Mouse (Mus musculus) testis, adult 2 months (tissue): ENCODE data around the gene Supt4a. TPM values are rescaled to one million over a fixed set of nuclear protein-coding genes. Genes with fewer than 3 reads are reported as not detected.

Source experiments
- H3K27ac ChIP-seq: fragments of 200-500 bp; 2 replicates; pipeline ENCODE4 v1.5.1; 2012; ENCODE audit warnings: low read depth, low read length; ENCODE audit not compliant: control insufficient read depth, insufficient read depth
- H3K27me3 ChIP-seq: fragments of 200-500 bp; 2 replicates; pipeline ENCODE4 v1.6.1; 2012; ENCODE audit warnings: mild to moderate bottlenecking, low read length, moderate library complexity; ENCODE audit not compliant: control insufficient read depth, insufficient read depth
- H3K36me3 ChIP-seq: fragments of 200-500 bp; 2 replicates; pipeline ENCODE4 v1.6.1; 2012; ENCODE audit warnings: mild to moderate bottlenecking, low read length; ENCODE audit not compliant: control insufficient read depth, insufficient read depth
- H3K4me1 ChIP-seq: fragments of 200-500 bp; 2 replicates; pipeline ENCODE4 v1.6.1; 2012; ENCODE audit warnings: low read length; ENCODE audit not compliant: control insufficient read depth, insufficient read depth
- H3K4me3 ChIP-seq: fragments of 200-500 bp; 2 replicates; pipeline ENCODE4 v1.5.1; 2012; ENCODE audit warnings: low read depth, mild to moderate bottlenecking, low read length, moderate library complexity, mixed read lengths; ENCODE audit not compliant: control insufficient read depth
- CTCF ChIP-seq: fragments of 200-500 bp; IDR thresholded peaks from 2 replicates; pipeline ENCODE4 v1.5.1; 2012; ENCODE audit warnings: low read depth, mild to moderate bottlenecking, inconsistent platforms, low read length, moderate library complexity; ENCODE audit not compliant: control insufficient read depth, insufficient read depth, insufficient replicate concordance
- POLR2A ChIP-seq: fragments of 200-500 bp; IDR thresholded peaks from 2 replicates; pipeline ENCODE4 v1.6.1; 2012; ENCODE audit warnings: low read depth, mild to moderate bottlenecking, inconsistent platforms, low read length, moderate library complexity; ENCODE audit not compliant: control insufficient read depth
- polyA plus RNA-seq: library from polyadenylated mRNA; depleted of rRNA; stranded (reverse); fragments of >200 nt; gene quantifications from 2 replicates; pipeline ENCODE4 v1.2.3, GENCODE M21; 2012

Gene Supt4a
- polyA plus RNA-seq, 1 experiment: 54.9 TPM

DNA sequence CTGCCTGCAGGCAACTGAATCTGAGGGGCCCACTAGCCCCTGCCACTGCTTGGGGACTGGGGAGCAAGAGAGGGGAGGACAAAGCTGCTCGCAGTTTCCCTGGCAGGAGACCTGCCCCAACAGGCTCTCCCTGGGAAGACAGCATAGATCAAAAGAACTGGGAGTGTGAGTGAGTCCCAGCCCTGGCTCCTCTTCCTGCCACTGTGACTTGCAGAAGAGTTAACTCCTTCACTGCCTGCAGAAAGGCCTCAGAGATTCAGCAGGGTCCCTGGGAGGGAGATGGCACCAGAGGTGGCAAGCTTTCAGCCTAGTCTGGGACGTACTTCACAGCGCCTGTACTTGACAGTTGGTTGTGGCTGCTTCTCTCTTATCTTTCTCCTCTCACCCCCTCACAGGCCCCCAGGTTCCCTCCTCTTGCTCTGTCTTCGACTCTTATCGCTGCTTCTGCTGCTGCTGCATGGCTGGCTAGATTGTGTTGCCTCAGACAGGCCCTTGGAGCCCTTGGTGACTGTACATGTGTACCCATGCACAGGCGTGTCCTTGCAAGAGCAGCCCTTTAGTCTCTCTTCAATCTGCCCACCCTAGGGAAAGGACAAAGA is 11.3 kb upstream of the Supt4a start:
- TF ChIP-seq CTCF: no peak
- Histone ChIP-seq H3K36me3 (no peaks in the 10 kb centered on the region), H3K4me1 (peaks cover 2% of the 10 kb centered on the region; the same call in 1 of the 2 replicates), H3K27ac (no peak overlapping the region), H3K27me3 (no peaks in the 10 kb centered on the region), H3K4me3 (no peak overlapping the region)

DNA sequence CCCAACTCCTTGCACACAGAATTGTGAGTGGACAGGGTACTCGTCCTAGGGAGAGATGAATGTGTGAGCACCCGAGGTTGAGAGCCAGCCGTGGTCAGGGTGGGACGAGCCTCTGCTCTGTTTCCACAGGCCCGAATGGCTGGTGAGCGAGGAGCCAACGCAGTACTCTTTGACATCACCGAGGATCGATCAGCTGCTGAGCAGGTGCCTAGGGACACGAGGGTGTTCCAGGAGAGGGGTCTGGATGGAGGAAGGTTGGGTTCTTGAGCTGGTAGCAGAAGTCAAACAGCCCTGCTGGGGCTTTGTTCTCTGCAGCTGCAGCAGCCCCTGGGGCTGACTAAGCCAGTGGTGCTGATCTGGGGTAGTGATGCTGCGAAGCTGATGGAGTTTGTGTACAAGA is 10.3 kb upstream of the Supt4a start:
- peaks cover 4% of the 10 kb centered on the region; the same call in 1 of the 2 replicates for H3K4me1 ChIP-seq
- no peak overlapping the region for H3K4me3 ChIP-seq
- H3K27ac ChIP-seq: no peak overlapping the region
- no peaks in the 10 kb centered on the region for H3K27me3 ChIP-seq
- H3K36me3 ChIP-seq: no peaks in the 10 kb centered on the region
- TF ChIP-seq POLR2A (no peak), CTCF (no peak)

DNA sequence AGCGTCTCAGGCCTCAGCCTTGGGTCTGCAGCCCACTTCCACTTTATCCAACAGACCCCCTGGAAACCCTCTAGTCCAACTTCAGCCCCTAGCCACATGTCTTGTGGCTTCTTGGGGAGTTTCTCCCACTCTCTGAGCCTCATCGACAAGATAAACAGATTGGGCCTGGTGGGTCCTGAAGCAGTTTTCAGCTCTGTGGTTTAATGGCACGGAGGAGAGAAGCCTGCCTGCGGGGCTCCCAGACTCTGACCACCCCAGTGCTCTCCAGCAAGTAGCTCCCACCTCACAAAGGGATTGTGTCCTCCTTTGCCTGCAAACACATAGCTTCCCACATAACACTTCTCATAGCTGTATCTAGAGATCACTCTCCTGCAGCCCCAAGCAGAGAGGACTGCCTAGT is 9.9 kb upstream of the Supt4a start:
- no peak overlapping the region for H3K27ac ChIP-seq
- no peak overlapping the region for H3K4me3 ChIP-seq
- no peak for TF ChIP-seq POLR2A
- no peak for TF ChIP-seq CTCF
- no peaks in the 10 kb centered on the region for H3K27me3 ChIP-seq
- H3K36me3 ChIP-seq: no peaks in the 10 kb centered on the region
- peaks cover 4% of the 10 kb centered on the region; the same call in 1 of the 2 replicates for H3K4me1 ChIP-seq

DNA sequence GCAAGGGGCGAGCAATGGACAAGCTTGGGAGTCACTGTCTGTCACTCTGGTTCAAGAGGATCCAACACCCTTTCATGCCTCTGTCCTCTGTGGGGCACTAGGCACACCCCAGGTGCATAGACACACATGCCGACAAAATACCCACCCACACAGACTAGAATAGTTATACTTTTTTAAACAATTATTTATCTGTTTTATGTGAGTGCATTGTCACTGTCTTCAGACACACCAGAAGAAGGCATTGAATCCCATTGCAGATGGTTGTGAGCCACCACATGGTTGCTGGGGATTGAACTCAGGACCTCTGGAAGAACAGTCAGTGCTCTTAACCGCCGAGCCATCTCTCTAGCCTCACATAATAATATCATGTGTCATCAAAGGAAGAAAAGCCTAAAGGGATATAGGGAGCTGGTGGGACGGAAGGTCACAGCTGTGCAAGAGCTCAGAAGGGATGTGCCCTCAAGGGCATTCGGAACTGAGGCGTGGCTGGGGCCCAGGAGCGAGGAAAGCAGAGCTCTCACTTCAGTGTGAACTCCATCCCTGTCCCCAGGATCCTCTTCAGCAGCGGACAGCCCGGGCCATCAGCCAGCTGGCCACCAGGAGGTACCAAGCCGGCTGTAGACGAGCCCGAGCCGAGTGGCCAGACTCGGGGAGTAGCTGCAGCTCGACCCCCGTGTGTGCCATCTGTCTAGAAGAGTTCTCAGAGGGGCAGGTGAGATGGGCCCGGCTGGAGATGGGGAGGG is 8.3 kb upstream of the Supt4a start:
- Histone ChIP-seq H3K27me3 (no peaks in the 10 kb centered on the region), H3K4me1 (peaks cover 4% of the 10 kb centered on the region; the same call in 1 of the 2 replicates), H3K36me3 (no peaks in the 10 kb centered on the region), H3K4me3 (no peak overlapping the region), H3K27ac (no peak overlapping the region)
- TF ChIP-seq CTCF (no peak), POLR2A (no peak)

DNA sequence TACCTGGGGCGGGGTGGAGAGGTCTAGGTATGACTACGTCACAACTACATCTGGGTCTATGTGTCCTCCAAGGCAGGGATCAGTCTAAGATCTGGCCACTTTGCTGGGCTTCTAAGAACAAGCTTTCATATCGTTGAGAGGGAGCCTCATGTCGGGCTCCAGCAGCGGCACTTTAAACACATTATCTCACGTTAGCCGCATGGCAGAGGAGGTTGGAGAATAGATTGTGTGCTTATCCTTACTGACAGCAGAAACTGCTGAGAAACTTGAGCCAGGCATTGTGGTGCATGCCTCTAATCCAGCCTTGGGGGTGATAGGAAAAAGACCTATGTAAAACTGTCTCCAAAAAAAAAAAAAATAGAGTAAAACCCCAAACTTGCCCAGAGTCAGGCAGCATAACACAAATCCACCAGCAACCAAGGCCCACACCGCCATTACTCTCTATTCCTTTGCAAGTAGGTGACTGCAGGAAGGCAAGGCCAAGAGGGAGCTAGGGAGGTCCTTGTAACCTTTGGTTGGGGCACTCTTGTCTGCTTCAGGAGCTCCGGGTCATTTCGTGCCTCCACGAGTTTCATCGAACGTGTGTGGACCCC is 7.7 kb upstream of the Supt4a start:
- Histone ChIP-seq H3K36me3 (no peaks in the 10 kb centered on the region), H3K4me3 (no peak overlapping the region), H3K27me3 (no peaks in the 10 kb centered on the region), H3K4me1 (peaks cover 4% of the 10 kb centered on the region; the same call in 1 of the 2 replicates), H3K27ac (no peak overlapping the region)
- TF ChIP-seq CTCF (no peak), POLR2A (no peak)

DNA sequence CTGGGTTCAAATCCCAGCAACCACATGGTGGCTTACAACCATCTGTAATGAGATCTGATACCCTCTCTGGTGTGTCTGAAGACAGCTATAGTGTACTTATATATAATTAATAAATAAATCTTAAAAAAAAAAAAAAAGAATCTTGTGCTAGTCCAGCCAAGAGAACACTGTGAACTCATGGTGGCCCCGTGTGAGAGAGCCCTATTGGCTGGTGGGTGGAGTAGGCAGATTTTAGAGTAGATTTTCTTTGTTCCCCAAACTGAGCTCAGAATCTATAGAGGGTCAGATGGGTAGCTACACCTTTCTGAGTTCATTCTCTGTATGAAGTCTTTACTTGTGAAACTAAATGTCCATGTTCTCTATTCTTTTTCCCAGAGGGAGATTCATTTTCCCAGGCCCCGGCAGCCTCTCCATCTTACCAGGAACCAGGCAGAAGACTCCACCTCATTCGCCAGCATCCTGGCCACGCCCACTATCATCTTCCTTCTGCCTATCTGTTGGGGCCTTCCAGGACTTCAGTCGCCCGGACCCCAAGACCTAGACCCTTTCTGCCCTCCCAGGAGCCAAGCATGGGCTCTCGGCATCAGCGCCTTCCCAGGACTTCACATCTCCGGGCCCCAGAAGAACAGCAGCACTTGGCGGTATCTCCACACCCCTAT is 6.6 kb upstream of the Supt4a start:
- H3K4me1 ChIP-seq: peaks cover 4% of the 10 kb centered on the region; the same call in 1 of the 2 replicates

DNA sequence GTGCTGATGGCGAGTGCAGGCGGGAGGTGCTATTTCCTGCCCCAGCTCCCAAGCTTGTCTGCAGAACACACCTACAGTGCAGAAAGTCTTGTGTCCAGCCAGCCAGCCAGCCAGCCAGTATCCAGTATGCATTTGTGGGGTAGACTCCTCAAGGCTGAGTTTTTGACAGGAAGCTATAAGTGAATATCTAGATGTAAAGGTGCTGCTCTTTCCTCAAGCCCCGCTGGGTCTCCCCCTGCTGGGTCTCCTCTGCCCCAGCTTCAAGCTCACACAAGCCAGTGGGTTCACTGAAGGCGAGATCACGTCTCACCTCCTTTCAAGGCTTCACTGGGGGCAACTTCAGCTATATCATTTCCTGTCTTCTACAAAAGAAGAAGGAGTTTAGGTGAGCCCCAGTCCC is 3.0 kb upstream of the Supt4a start:
- Histone ChIP-seq H3K4me1 (peaks cover 7% of the 10 kb centered on the region; the same call in 1 of the 2 replicates), H3K27ac (no peak overlapping the region), H3K27me3 (no peaks in the 10 kb centered on the region), H3K36me3 (no peaks in the 10 kb centered on the region), H3K4me3 (no peak overlapping the region)
- no peak for TF ChIP-seq CTCF
- no peak for TF ChIP-seq POLR2A

More for the DNA sequence above, 6.6 kb upstream of the Supt4a start:
- no peak overlapping the region for H3K27ac ChIP-seq
- H3K36me3 ChIP-seq: no peaks in the 10 kb centered on the region
- no peak overlapping the region; the same call in 1 of the 2 replicates for H3K4me3 ChIP-seq
- H3K27me3 ChIP-seq: no peaks in the 10 kb centered on the region
- TF ChIP-seq POLR2A (no peak), CTCF (no peak)
